Mouse (Mus musculus) heart, embryonic 13.5 days (tissue): ENCODE measurements at regions not wholly inside any gene's neighbourhood (a gene's known extent, or its start where the extent isn't known, plus 50 kb on each side); places are given as distances from the start of the nearest gene placed in this dataset.

Source experiments
- ATAC-seq: fragments of 200-750 bp; cut with Nextera tagmentation; 2 replicates; pipeline ENCODE4 v1.8.0; 2017; ENCODE audit warnings: moderate TSS enrichment; ENCODE audit not compliant: insufficient number of reproducible peaks, low FRiP score, low TSS enrichment; ENCODE audit errors: extremely low read depth
- H3K27ac ChIP-seq: fragments of 300-500 bp; sonication (generic); replicated peaks from 2 replicates; pipeline ENCODE4 v1.5.1; 2015; ENCODE audit warnings: moderate library complexity, mild to moderate bottlenecking, inconsistent platforms
- H3K27me3 ChIP-seq: fragments of 300-500 bp; sonication (generic); replicated peaks from 2 replicates; pipeline ENCODE4 v1.6.1; 2015; ENCODE audit warnings: mild to moderate bottlenecking, inconsistent platforms
- H3K36me3 ChIP-seq: fragments of 300-500 bp; sonication (generic); 2 replicates; pipeline ENCODE4 v1.6.1; 2015; ENCODE audit warnings: mild to moderate bottlenecking, inconsistent platforms
- H3K4me1 ChIP-seq: fragments of 300-500 bp; sonication (generic); 2 replicates; pipeline ENCODE4 v1.6.1; 2015; ENCODE audit warnings: inconsistent platforms
- H3K4me2 ChIP-seq: fragments of 300-500 bp; sonication (generic); 2 replicates; pipeline ENCODE4 v1.6.1; 2015; ENCODE audit warnings: inconsistent platforms, mild to moderate bottlenecking, moderate library complexity
- H3K4me3 ChIP-seq: fragments of 300-500 bp; sonication (generic); 2 replicates; pipeline ENCODE4 v1.5.1; 2015; ENCODE audit warnings: moderate library complexity, mild to moderate bottlenecking, inconsistent platforms
- H3K9ac ChIP-seq: fragments of 300-500 bp; sonication (generic); 2 replicates; pipeline ENCODE4 v1.6.1; 2015; ENCODE audit warnings: inconsistent platforms, mild to moderate bottlenecking, moderate library complexity
- H3K9me3 ChIP-seq: fragments of 300-500 bp; sonication (generic); 2 replicates; pipeline ENCODE4 v1.6.1; 2016; ENCODE audit warnings: inconsistent platforms
- WGBS: fragments of 180-500 bp; shearing (Covaris S2); methylation state at CpG from one replicate; pipeline ENCODE4 v1.1.7; 2015; ENCODE audit warnings: mixed read lengths; 5-methylcytosine and 5-hydroxymethylcytosine counted together

- no peaks in the 10 kb centered on the region for H3K36me3 ChIP-seq
- H3K4me3 ChIP-seq, result no peak overlapping the region
- WGBS, result 63% methylated on average over 4 of the region's 4 CpGs
- 0 out of 2 replicates have a peak, but pooled peaks cover 4% of the 10 kb centered on the region for H3K9me3 ChIP-seq
- H3K9ac ChIP-seq, result no peak overlapping the region
- no peak overlapping the region for H3K27ac ChIP-seq
- ATAC-seq, result no peak
- no peaks in the 10 kb centered on the region for H3K27me3 ChIP-seq
- H3K4me2 ChIP-seq, result no peak overlapping the region
- no peaks in the 10 kb centered on the region for H3K4me1 ChIP-seq
Observed at GRCm38 (mm10) chr14:106259396-106260108, 153.6 kb downstream of the Trim52 start.

DNA sequence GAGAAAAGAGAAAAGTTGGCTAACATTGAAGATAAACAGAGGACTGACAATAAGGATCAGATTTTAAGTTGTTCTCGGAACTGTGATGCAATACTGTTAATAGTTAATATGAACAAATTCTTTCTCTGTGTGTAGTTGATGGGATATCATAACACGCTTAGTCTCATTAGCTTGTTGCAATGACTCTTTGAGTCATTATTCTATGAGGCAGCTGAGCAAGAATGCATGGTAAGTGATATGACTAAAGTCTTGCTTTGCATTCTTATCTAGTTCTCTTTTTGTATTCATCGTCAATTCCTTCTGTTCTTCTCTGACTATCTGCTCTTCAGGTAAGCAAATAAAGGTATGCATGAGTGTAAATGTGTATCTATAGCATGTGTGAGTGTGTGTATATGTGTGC, 159.3 kb downstream of the Trim52 start:
- no peak for ATAC-seq
- H3K36me3 ChIP-seq, result no peaks in the 10 kb centered on the region
- no peaks in the 10 kb centered on the region for H3K9me3 ChIP-seq
- WGBS, result 74% methylated on average over 3 of the region's 3 CpGs
- no peak overlapping the region for H3K9ac ChIP-seq
- H3K27ac ChIP-seq, result no peak overlapping the region
- no peak overlapping the region for H3K4me2 ChIP-seq
- no peak overlapping the region for H3K4me3 ChIP-seq
- H3K4me1 ChIP-seq, result no peaks in the 10 kb centered on the region
- H3K27me3 ChIP-seq, result no peaks in the 10 kb centered on the region

DNA sequence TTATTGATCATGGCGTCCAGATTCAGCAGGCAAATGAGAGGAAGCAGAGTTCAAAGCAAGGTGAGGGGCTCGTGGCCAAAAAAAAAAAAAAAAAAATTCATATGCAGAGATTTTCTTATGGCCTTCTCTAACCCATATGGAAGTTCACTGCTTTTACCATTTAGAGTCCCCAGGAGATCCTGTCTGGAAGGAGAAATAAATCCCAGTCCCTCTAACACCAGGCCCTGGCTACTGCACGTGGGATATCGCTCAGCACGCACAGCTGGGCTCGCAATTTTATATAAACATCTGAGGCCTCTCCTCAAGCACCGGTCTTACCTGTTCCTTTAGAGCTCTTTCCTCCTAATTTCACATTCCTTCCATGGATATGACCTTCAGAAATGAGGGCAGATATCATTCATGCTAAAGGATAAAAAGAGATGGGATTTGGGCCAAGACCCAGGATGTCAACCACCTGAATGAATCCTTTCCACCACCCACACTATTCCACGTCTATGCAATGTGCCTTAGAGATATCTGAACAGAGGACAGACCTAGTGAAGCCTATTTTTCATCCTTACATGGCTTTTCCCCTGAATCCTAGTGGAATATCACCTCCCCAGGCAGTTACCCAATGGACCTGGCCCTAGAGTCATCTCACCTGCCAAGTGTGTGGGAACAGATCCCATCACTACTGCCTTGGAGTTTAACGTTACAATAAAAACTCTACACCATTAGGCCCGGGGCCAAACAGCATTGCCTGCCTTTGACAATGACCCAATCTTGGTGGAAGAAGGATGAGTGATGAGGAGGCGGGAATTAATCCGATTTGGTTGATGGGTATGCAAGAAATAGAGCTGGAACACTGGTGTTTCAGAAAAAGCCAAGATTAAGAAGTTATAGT, 161.9 kb downstream of the Trim52 start:
- H3K9ac ChIP-seq, result no peak overlapping the region
- H3K4me2 ChIP-seq, result no peak overlapping the region
- 80% methylated on average over 12 of the region's 12 CpGs for WGBS
- H3K27me3 ChIP-seq, result no peaks in the 10 kb centered on the region
- H3K27ac ChIP-seq, result no peak overlapping the region
- H3K9me3 ChIP-seq, result no peaks in the 10 kb centered on the region
- no peak overlapping the region for H3K4me3 ChIP-seq
- no peaks in the 10 kb centered on the region for H3K36me3 ChIP-seq
- H3K4me1 ChIP-seq, result no peaks in the 10 kb centered on the region
- no peak for ATAC-seq

- Histone ChIP-seq H3K9ac (no peak overlapping the region), H3K4me2 (no peak overlapping the region), H3K36me3 (no peaks in the 10 kb centered on the region), H3K4me1 (no peaks in the 10 kb centered on the region), H3K27ac (no peak overlapping the region), H3K9me3 (no peaks in the 10 kb centered on the region), H3K27me3 (no peaks in the 10 kb centered on the region), H3K4me3 (no peak overlapping the region)
- WGBS, result 65% methylated on average over 6 of the region's 6 CpGs
- ATAC-seq, result no peak
Observed at GRCm38 (mm10) chr14:106269680-106270079, 163.7 kb downstream of the Trim52 start.

DNA sequence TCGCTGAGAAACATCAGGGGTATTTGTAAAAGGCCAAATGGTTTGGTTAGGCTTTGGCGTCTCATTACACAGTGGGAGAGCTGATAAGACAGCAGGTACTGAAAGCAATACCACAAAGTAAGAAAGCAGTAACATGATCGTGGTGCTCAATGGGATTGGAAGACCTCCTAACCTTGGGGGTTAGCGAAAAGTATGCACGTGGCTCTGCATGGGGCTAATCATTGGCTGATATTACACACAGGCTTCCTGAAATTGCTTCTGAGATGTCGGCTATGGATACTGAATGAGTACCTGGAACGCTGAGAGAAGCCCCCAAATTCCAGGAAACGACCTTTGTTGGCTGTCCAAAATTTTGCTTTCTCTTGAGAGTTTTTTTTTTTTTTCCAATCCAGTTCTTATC, 207.6 kb downstream of the Trim52 start:
- Histone ChIP-seq H3K4me2 (no peak overlapping the region), H3K27me3 (no peaks in the 10 kb centered on the region), H3K4me3 (no peak overlapping the region), H3K27ac (no peak overlapping the region), H3K9ac (no peak overlapping the region), H3K36me3 (no peaks in the 10 kb centered on the region), H3K4me1 (no peaks in the 10 kb centered on the region), H3K9me3 (no peaks in the 10 kb centered on the region)
- whole genome bisulfite sequencing, result 50% methylated on average over 8 of the region's 8 CpGs
- ATAC-seq, result no peak

DNA sequence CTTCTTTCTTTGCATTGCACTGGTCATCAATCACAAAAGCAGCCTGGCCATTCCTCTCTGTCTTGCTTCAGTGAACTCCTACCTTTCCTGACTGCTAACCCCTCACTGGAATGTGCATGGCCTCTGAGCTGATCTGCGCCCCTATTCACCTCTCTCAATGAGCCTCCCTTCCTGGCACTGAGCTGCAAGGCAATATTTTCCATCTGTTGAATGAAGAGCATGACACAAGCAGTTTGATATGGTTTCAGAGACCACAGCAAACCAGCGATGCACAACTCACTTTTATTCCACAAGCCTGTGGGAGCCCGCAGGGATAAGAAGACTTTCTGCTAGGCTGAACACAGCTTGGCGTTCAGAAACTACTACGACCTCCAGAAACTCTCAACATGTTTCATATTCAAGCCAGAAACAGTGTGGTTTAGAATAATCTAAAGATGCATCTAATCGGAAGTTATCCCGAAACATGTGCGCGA, 208.1 kb downstream of the Trim52 start:
- H3K27me3 ChIP-seq, result no peaks in the 10 kb centered on the region
- WGBS, result 70% methylated on average over 9 of the region's 9 CpGs
- ATAC-seq, result no peak

GRCm38 (mm10) chr14:106318767-106319166, 212.8 kb downstream of the Trim52 start:
- no peak for ATAC-seq
- H3K9ac ChIP-seq, result no peak overlapping the region
- H3K27me3 ChIP-seq, result no peaks in the 10 kb centered on the region
- no peaks in the 10 kb centered on the region for H3K36me3 ChIP-seq
- H3K4me2 ChIP-seq, result no peak overlapping the region
- no peaks in the 10 kb centered on the region for H3K4me1 ChIP-seq
- no peak overlapping the region for H3K4me3 ChIP-seq
- WGBS, result 13% methylated on average over 5 of the region's 5 CpGs
- no peaks in the 10 kb centered on the region for H3K9me3 ChIP-seq
- no peak overlapping the region for H3K27ac ChIP-seq

More for the DNA sequence above, 208.1 kb downstream of the Trim52 start:
- H3K4me1 ChIP-seq, result no peaks in the 10 kb centered on the region
- no peak overlapping the region for H3K27ac ChIP-seq
- no peak overlapping the region for H3K9ac ChIP-seq
- no peak overlapping the region for H3K4me2 ChIP-seq
- H3K4me3 ChIP-seq, result no peak overlapping the region
- no peaks in the 10 kb centered on the region for H3K9me3 ChIP-seq
- no peaks in the 10 kb centered on the region for H3K36me3 ChIP-seq

GRCm38 (mm10) chr14:106327653-106328283, 221.8 kb downstream of the Trim52 start:
- no peak for ATAC-seq
- 56% methylated on average over 8 of the region's 8 CpGs for WGBS

DNA sequence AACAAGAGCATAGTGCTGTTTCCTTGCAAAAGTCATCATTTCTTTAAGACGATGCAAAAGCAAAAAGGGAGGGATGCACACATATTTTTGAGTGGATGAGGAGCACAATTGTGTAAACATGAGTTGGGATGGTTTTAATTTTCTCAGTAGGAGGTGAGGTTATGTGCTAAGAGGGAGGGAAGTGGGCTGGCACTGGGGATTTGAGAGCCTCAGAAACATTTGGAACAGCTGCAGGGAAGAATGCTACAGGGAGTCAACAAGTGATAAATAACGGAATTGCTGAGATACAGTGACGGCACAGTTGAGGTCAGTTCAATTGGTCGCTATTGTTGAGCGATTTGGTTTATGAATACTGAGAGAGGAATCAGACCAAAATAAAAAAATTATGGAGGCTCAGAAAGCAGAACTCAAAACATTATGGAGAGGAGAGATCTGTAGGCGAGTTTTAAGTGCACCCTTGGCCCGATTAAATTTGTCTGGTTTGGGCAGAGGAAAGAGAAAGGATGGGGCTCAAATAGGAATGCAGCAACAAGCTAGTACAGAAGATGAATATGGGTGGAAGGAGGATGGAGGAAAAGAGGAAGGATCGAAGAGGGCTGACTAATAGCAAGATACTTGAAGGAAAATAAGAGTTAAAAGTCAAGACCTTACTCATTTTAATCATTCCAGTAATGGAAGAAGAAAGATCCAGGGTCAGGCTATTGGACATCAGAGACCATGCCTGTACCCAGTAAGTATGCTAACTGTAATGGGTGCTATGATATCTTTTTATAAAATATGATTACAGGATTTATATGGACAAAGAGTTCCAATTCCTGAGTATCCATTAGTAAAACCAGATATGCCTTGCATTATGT, 259.0 kb downstream of the Trim52 start:
- no peak overlapping the region for H3K4me2 ChIP-seq
- no peaks in the 10 kb centered on the region for H3K4me1 ChIP-seq
- 51% methylated on average over 8 of the region's 8 CpGs for WGBS
- H3K9ac ChIP-seq, result no peak overlapping the region
- H3K27ac ChIP-seq, result no peak overlapping the region
- H3K9me3 ChIP-seq, result no peaks in the 10 kb centered on the region
- H3K27me3 ChIP-seq, result no peaks in the 10 kb centered on the region
- no peaks in the 10 kb centered on the region for H3K36me3 ChIP-seq
- no peak for ATAC-seq
- no peak overlapping the region for H3K4me3 ChIP-seq

More at GRCm38 (mm10) chr14:106327653-106328283, 221.8 kb downstream of the Trim52 start:
- H3K27me3 ChIP-seq, result no peaks in the 10 kb centered on the region
- H3K9ac ChIP-seq, result no peak overlapping the region
- H3K4me1 ChIP-seq, result no peaks in the 10 kb centered on the region
- no peaks in the 10 kb centered on the region for H3K36me3 ChIP-seq
- H3K9me3 ChIP-seq, result no peaks in the 10 kb centered on the region
- H3K4me2 ChIP-seq, result no peak overlapping the region
- no peak overlapping the region for H3K4me3 ChIP-seq
- H3K27ac ChIP-seq, result no peak overlapping the region

DNA sequence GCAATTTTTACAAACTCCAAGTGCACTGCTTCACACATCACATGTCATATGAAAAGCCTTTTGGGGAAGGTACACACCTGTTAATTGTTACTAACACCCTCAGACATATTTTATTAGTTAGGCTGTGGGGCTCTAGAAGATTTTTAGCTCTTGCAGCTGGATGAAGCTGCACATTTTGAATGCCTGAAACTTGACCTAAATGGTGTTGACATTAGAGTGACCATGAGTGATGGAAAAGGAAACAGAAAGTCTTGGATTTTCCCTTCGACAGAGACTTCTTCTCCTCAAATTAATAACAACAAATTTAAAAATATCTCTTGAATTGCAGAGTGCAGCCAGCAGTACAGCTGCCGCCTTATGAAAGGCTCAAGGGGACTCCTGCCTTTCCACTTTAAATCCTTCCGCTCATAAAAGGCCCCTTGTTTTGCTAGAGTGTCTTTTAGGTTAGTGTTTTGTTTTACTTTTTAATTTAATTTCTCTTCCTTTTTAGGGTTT, 259.7 kb downstream of the Trim52 start:
- WGBS, result 52% methylated on average over 3 of the region's 3 CpGs
- H3K4me2 ChIP-seq, result no peak overlapping the region
- no peaks in the 10 kb centered on the region for H3K9me3 ChIP-seq

More for the DNA sequence above, 259.7 kb downstream of the Trim52 start:
- Histone ChIP-seq H3K27ac (no peak overlapping the region), H3K27me3 (no peaks in the 10 kb centered on the region), H3K36me3 (no peaks in the 10 kb centered on the region), H3K9ac (no peak overlapping the region), H3K4me3 (no peak overlapping the region), H3K4me1 (no peaks in the 10 kb centered on the region)
- ATAC-seq, result no peak
